Mouse (Mus musculus): ENCODE data around the gene Olfr1440. TPM values are rescaled to one million over a fixed set of nuclear protein-coding genes. Genes with fewer than 3 reads are reported as not detected.

Olfr1440 gene
- total and polyA plus RNA-seq, 3 experiments = not detected

GRCm38 (mm10) chr19:12442560-12442959 is 55.5 kb downstream of the Olfr1440 start:
- Histone ChIP-seq H3K27me3 (replicated peaks) (no peaks in the 10 kb centered on the region), H3K79me2 (replicated peaks; ENCODE audit: control insufficient read depth, extremely low read depth, insufficient read depth, poor library complexity, severe bottlenecking) (no peaks in the 10 kb centered on the region), H3K36me3 (replicated peaks in 1 of 2; ENCODE audit: control insufficient read depth in 1 of 2, insufficient read depth in 1 of 2, low read length in 1 of 2) (no peaks in the 10 kb centered on the region), H3K4me2 (ENCODE audit: insufficient read depth, low read depth, poor library complexity, severe bottlenecking) (no peak overlapping the region), H3K27ac (ENCODE audit: insufficient read depth, low read depth) (no peak overlapping the region), H3K4me3 (replicated peaks in 1 of 3; ENCODE audit: low read depth in 2 of 3, low read length in 2 of 3, poor library complexity in 1 of 3) (no peak overlapping the region), H3K9ac (ENCODE audit: insufficient read depth, low read depth) (no peak overlapping the region), H3K9me3 (replicated peaks; ENCODE audit: low read length) (no peaks in the 10 kb centered on the region), H3K4me1 (ENCODE audit: control insufficient read depth in 1 of 2, insufficient read depth in 2 of 2) (peaks cover 9 to 28% of the 10 kb centered on the region in 2 experiments; a peak in 3 of 4 replicates)
- DNase-seq (ENCODE audit: extremely low read depth) = no peak
- TF ChIP-seq MXI1 (IDR thresholded peaks at IDR 0.05; ENCODE audit: low read depth, low read length) (no peak), ZC3H11A (IDR thresholded peaks at IDR 0.05; ENCODE audit: low read depth, low read length) (no peak), E2F4 (IDR thresholded peaks at IDR 0.05; ENCODE audit: insufficient replicate concordance, low read depth, low read length) (no peak), MAZ (IDR thresholded peaks at IDR 0.05; ENCODE audit: low read depth, low read length) (no peak), POLR2A (IDR thresholded peaks at IDR 0.05; ENCODE audit: low read depth, low read length) (no peak)
- in situ Hi-C loops (cut with MboI; ENCODE audit: low pct_ligation_motif_present, low pct_unique_long_range_greater_than_20kb, low sequenced_read_pairs) (no loop called here), dilution Hi-C loops (cut with MboI; ENCODE audit: extremely low pct_ligation_motif_present, extremely low pct_unique_long_range_greater_than_20kb, low sequenced_read_pairs) (no loop called here)

GRCm38 (mm10) chr19:12445014-12445413 is 57.9 kb downstream of the Olfr1440 start:
- no peaks in the 10 kb centered on the region for H3K36me3 ChIP-seq (replicated peaks in 1 of 2; ENCODE audit: control insufficient read depth in 1 of 2, insufficient read depth in 1 of 2, low read length in 1 of 2)
- H3K79me2 ChIP-seq (replicated peaks; ENCODE audit: control insufficient read depth, extremely low read depth, insufficient read depth, poor library complexity, severe bottlenecking) = no peaks in the 10 kb centered on the region
- TF ChIP-seq ZKSCAN1 (IDR thresholded peaks at IDR 0.05; ENCODE audit: borderline replicate concordance, low read depth, low read length) (no peak), TBP (conservative IDR thresholded peaks at IDR 0.05; ENCODE audit: low read depth, low read length) (no peak), JUN (IDR thresholded peaks at IDR 0.05; ENCODE audit: insufficient read depth, low read depth, low read length) (no peak), KAT2A (IDR thresholded peaks at IDR 0.05; ENCODE audit: insufficient replicate concordance, low read length) (no peak), HCFC1 (IDR thresholded peaks at IDR 0.05; ENCODE audit: low read depth, low read length) (no peak), PAX5 (IDR thresholded peaks at IDR 0.05; ENCODE audit: low read length) (no peak), ETS1 (conservative IDR thresholded peaks at IDR 0.05; ENCODE audit: low read depth, low read length) (no peak)
- H3K4me2 ChIP-seq (ENCODE audit: insufficient read depth, low read depth, poor library complexity, severe bottlenecking) = no peak overlapping the region
- in situ Hi-C loops (cut with MboI; ENCODE audit: low pct_ligation_motif_present, low pct_unique_long_range_greater_than_20kb, low sequenced_read_pairs) (no loop called here), dilution Hi-C loops (cut with MboI; ENCODE audit: extremely low pct_ligation_motif_present, extremely low pct_unique_long_range_greater_than_20kb, low sequenced_read_pairs) (no loop called here)
- H3K9me3 ChIP-seq (replicated peaks; ENCODE audit: low read length) = no peaks in the 10 kb centered on the region
- peaks cover 4 to 16% of the 10 kb centered on the region in 2 experiments; a peak in 3 of 4 replicates for H3K4me1 ChIP-seq (ENCODE audit: control insufficient read depth in 1 of 2, insufficient read depth in 2 of 2)
- no peaks in the 10 kb centered on the region for H3K27me3 ChIP-seq (replicated peaks)
- no peak overlapping the region for H3K9ac ChIP-seq (ENCODE audit: insufficient read depth, low read depth)
- H3K4me3 ChIP-seq (replicated peaks in 1 of 3; ENCODE audit: low read depth in 2 of 3, low read length in 2 of 3, poor library complexity in 1 of 3) = no peak overlapping the region
- no peak overlapping the region for H3K27ac ChIP-seq (ENCODE audit: insufficient read depth, low read depth)
- no peak for DNase-seq (ENCODE audit: extremely low read depth)

Other genes with a start within 250 kb of the Olfr1440 start
- gene Olfr1555-ps1, start 217.2 kb upstream of the Olfr1440 start, total RNA-seq (2012; rRNA removed) = not detected in 2 replicates
- gene Olfr1555-ps1, start 217.2 kb upstream of the Olfr1440 start, total RNA-seq (2014; rRNA removed) = not detected in 2 replicates
- not detected in 2 replicates for gene Olfr1555-ps1, start 217.2 kb upstream of the Olfr1440 start, polyA plus RNA-seq (2012; ENCODE audit: insufficient read length, low read depth)
- gene Olfr1431, start 186.6 kb upstream of the Olfr1440 start, total RNA-seq (2012; rRNA removed) = not detected in 2 replicates
- not detected in 2 replicates for gene Olfr1431, start 186.6 kb upstream of the Olfr1440 start, total RNA-seq (2014; rRNA removed)
- gene Olfr1431, start 186.6 kb upstream of the Olfr1440 start, polyA plus RNA-seq (2012; ENCODE audit: insufficient read length, low read depth) = not detected in 2 replicates
- not detected in 2 replicates for gene Olfr1432, start 154.7 kb upstream of the Olfr1440 start, total RNA-seq (2012; rRNA removed)
- gene Olfr1432, start 154.7 kb upstream of the Olfr1440 start, total RNA-seq (2014; rRNA removed) = not detected in 2 replicates
- not detected in 2 replicates for gene Olfr1432, start 154.7 kb upstream of the Olfr1440 start, polyA plus RNA-seq (2012; ENCODE audit: insufficient read length, low read depth)
- not detected in 2 replicates for gene Olfr262, start 145.6 kb upstream of the Olfr1440 start, total RNA-seq (2012; rRNA removed)
- gene Olfr262, start 145.6 kb upstream of the Olfr1440 start, total RNA-seq (2014; rRNA removed) = not detected in 2 replicates
- gene Olfr262, start 145.6 kb upstream of the Olfr1440 start, polyA plus RNA-seq (2012; ENCODE audit: insufficient read length, low read depth) = not detected in 2 replicates
- not detected in 2 replicates for gene Olfr235, start 126.2 kb upstream of the Olfr1440 start, total RNA-seq (2012; rRNA removed)
- gene Olfr235, start 126.2 kb upstream of the Olfr1440 start, total RNA-seq (2014; rRNA removed) = not detected in 2 replicates
- not detected in 2 replicates for gene Olfr235, start 126.2 kb upstream of the Olfr1440 start, polyA plus RNA-seq (2012; ENCODE audit: insufficient read length, low read depth)
- gene Olfr1434, start 107.4 kb upstream of the Olfr1440 start, total RNA-seq (2012; rRNA removed) = not detected in 2 replicates
- gene Olfr1434, start 107.4 kb upstream of the Olfr1440 start, total RNA-seq (2014; rRNA removed) = not detected in 2 replicates
- not detected in 2 replicates for gene Olfr1434, start 107.4 kb upstream of the Olfr1440 start, polyA plus RNA-seq (2012; ENCODE audit: insufficient read length, low read depth)
- not detected in 2 replicates for gene Olfr1436, start 88.1 kb upstream of the Olfr1440 start, total RNA-seq (2012; rRNA removed)
- gene Olfr1436, start 88.1 kb upstream of the Olfr1440 start, total RNA-seq (2014; rRNA removed) = not detected in 2 replicates
- not detected in 2 replicates for gene Olfr1436, start 88.1 kb upstream of the Olfr1440 start, polyA plus RNA-seq (2012; ENCODE audit: insufficient read length, low read depth)
- not detected in 2 replicates for gene Olfr1437, start 62.2 kb upstream of the Olfr1440 start, total RNA-seq (2012; rRNA removed)
- gene Olfr1437, start 62.2 kb upstream of the Olfr1440 start, total RNA-seq (2014; rRNA removed) = not detected in 2 replicates
- not detected in 2 replicates for gene Olfr1437, start 62.2 kb upstream of the Olfr1440 start, polyA plus RNA-seq (2012; ENCODE audit: insufficient read length, low read depth)
- not detected in 2 replicates for gene Olfr1438-ps1, start 51.4 kb upstream of the Olfr1440 start, total RNA-seq (2012; rRNA removed)
- not detected in 2 replicates for gene Olfr1438-ps1, start 51.4 kb upstream of the Olfr1440 start, total RNA-seq (2014; rRNA removed)
- not detected in 2 replicates for gene Olfr1438-ps1, start 51.4 kb upstream of the Olfr1440 start, polyA plus RNA-seq (2012; ENCODE audit: insufficient read length, low read depth)
- 0.13 TPM in 1 of 2 replicates, not detected in the other for gene Olfr1441, start 30.2 kb downstream of the Olfr1440 start, total RNA-seq (2012; rRNA removed)
- gene Olfr1441, start 30.2 kb downstream of the Olfr1440 start, total RNA-seq (2014; rRNA removed) = not detected in 2 replicates
- gene Olfr1441, start 30.2 kb downstream of the Olfr1440 start, polyA plus RNA-seq (2012; ENCODE audit: insufficient read length, low read depth) = not detected in 2 replicates
- gene Pfpl, start 40.6 kb downstream of the Olfr1440 start, total RNA-seq (2012; rRNA removed) = not detected in 2 replicates
- gene Pfpl, start 40.6 kb downstream of the Olfr1440 start, total RNA-seq (2014; rRNA removed) = not detected in 2 replicates
- not detected in 2 replicates for gene Pfpl, start 40.6 kb downstream of the Olfr1440 start, polyA plus RNA-seq (2012; ENCODE audit: insufficient read length, low read depth)
- gene Mpeg1, start 73.5 kb downstream of the Olfr1440 start, total RNA-seq (2012; rRNA removed) = 43.8 and 53.6 TPM in 2 replicates
- gene Mpeg1, start 73.5 kb downstream of the Olfr1440 start, total RNA-seq (2014; rRNA removed) = 67.0 and 68.0 TPM in 2 replicates
- 241 and 270 TPM in 2 replicates for gene Mpeg1, start 73.5 kb downstream of the Olfr1440 start, polyA plus RNA-seq (2012; ENCODE audit: insufficient read length, low read depth)
- 19.2 and 21.2 TPM in 2 replicates for gene Dtx4, start 114.2 kb downstream of the Olfr1440 start, total RNA-seq (2012; rRNA removed)
- gene Dtx4, start 114.2 kb downstream of the Olfr1440 start, total RNA-seq (2014; rRNA removed) = 15.6 and 16.4 TPM in 2 replicates
- gene Dtx4, start 114.2 kb downstream of the Olfr1440 start, polyA plus RNA-seq (2012; ENCODE audit: insufficient read length, low read depth) = 28.7 and 30.5 TPM in 2 replicates
- gene Fam111a, start 158.5 kb downstream of the Olfr1440 start, total RNA-seq (2012; rRNA removed) = 47.6 and 53.6 TPM in 2 replicates
- gene Fam111a, start 158.5 kb downstream of the Olfr1440 start, total RNA-seq (2014; rRNA removed) = 92.6 and 110 TPM in 2 replicates
- gene Fam111a, start 158.5 kb downstream of the Olfr1440 start, polyA plus RNA-seq (2012; ENCODE audit: insufficient read length, low read depth) = 102 and 103 TPM in 2 replicates
- gene Gm4952, start 212.7 kb downstream of the Olfr1440 start, total RNA-seq (2012; rRNA removed) = 0.13 and 0.17 TPM in 2 replicates
- gene Gm4952, start 212.7 kb downstream of the Olfr1440 start, total RNA-seq (2014; rRNA removed) = 0.26 TPM in 1 of 2 replicates, not detected in the other
- not detected in 2 replicates for gene Gm4952, start 212.7 kb downstream of the Olfr1440 start, polyA plus RNA-seq (2012; ENCODE audit: insufficient read length, low read depth)
- not detected in 2 replicates for gene Glyat, start 246.0 kb downstream of the Olfr1440 start, total RNA-seq (2012; rRNA removed)
- gene Glyat, start 246.0 kb downstream of the Olfr1440 start, total RNA-seq (2014; rRNA removed) = not detected in 2 replicates
- gene Glyat, start 246.0 kb downstream of the Olfr1440 start, polyA plus RNA-seq (2012; ENCODE audit: insufficient read length, low read depth) = not detected in 2 replicates

Data from CH12.LX (cell line).